Mouse (Mus musculus) ovary, postnatal 14 days (tissue): ENCODE measurements at regions not wholly inside any gene's neighbourhood (a gene's known extent, or its start where the extent isn't known, plus 50 kb on each side); places are given as distances from the start of the nearest gene placed in this dataset.
"Not testable (repeated sequence)": the region's sequence is repeated elsewhere in the genome, so short reads cannot be mapped to it uniquely, and the experiment has no call there.

Experiments used
- DNase-seq: peaks from one replicate; pipeline ENCODE4 v3.0.0; 2022; ENCODE audit warnings: low spot score

DNA sequence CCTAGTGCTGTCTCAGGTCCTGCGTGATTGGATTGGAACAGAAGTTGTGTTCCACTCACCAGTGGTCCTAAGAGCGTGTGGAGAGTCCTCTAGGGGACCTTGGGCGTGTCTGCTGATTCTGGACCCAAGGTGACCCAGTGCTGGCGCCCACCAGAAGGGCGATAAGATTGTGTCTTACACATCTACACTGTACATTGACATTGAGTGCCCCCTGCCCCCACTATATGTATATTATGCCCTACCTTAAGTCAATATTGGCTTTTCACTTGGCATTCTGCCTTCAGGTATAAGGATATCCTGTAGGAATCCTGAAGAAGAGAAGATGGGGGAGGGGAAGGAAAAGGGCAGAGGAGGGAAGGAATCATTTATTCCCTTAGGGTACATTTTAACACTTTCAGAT lies 260.2 kb upstream of the Rgs17 start:
- DNase-seq, result no peak

DNA sequence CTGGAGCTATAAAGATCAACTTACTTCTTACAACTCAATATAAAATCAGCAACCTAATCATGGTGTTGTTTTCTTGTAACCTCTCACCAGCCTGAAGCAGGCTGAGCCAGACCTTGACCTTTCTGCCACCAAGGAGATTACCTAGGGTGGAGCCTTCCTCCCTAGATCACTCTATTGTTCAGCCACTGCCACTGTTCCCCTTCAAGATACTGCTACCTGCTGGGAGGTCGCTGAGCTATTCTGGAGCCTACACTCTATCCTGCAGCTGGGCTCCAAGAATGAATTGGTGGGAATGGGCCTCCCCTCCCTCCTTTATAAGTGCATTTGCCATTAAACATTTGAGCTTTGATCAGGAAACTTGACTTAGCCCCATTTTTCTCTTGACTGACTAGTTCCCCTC lies 242.1 kb upstream of the Rgs17 start:
- not testable (repeated sequence) for DNase-seq

- DNase-seq, result no peak
These were observed 234.7 kb upstream of the Rgs17 start for GRCm38 (mm10) chr10:6156941-6157340.

DNA sequence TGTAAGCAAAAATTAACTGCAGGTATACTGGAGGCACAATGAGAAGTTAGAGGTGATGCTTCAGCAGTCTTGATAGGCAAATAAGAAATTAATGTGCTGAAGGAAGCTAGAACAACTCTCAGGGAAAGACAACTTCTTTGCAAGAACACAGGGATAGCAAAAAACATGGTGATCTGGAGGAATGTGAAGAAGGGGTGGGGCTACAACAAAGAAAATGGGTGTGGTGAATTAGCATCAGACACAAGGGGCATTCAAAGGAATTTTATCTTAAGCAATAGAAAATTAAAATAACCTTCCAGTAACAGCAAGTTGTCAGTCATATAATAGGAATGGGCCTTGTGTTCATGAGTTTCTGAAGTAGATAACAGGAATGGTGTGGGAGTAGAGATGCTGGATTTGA lies 211.9 kb upstream of the Rgs17 start:
- no peak for DNase-seq

DNA sequence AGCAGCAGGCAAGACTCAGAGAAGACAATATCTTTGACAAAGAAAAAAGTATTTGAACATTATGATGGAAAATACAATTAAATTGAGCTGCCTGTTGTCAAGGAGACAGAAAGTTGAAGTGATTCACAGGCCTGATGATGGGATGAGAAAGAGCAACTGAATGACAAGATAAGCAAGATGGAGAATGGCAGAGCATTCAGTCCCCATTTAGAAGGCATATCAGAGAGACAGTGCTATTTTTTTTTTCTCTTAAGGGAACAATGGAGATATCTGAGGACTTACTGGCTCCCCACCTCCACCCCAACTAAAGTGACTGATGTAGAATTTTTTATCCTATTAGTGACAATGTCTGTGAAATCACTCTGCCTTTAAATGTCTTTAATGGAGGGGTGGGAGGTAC lies 202.2 kb upstream of the Rgs17 start:
- DNase-seq, result not testable (repeated sequence)

DNA sequence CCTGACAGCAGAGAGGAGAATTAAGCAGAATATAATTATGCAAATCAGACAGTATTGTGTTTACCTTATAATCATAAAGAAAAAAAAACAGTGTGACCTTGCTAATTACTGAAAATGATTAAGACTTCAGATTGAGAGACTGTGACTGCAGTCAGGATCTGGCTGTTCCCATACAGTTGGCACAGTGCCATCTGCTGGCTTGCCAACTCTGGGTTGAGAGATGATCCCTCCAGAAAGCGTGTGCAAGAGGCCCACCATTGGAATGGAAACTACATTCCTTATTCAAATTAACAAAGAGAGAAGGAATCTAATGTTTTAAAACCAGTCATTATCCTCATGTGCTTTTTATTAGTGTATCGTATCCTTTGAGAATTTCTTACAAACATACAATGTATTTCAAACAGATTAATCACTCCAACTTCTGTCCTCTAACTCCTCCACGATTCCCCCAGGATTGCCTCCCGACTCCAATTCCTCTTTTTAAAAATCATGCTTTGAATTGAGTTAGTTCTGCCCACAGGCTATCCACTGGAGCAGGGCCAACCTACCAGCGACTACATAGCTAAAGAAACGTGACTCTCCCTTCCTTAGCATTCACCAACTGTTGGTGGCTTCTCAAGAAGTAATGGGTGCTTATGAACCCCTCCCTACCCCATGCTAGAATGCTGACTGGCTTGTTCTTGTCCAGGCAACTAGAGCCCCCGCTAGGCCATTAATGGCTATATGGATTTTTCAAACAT lies 192.9 kb upstream of the Rgs17 start:
- peak; percentile 19 for DNase-seq
